Mouse (Mus musculus) midbrain, embryonic 16.5 days (tissue): ENCODE data around the gene Ppp1r12b. TPM values are rescaled to one million over a fixed set of nuclear protein-coding genes. Genes with fewer than 3 reads are reported as not detected.

ENCODE experiments used
- ATAC-seq: fragments of 200-750 bp; cut with Nextera tagmentation; 2 replicates; pipeline ENCODE4 v1.8.0; 2017; ENCODE audit warnings: moderate TSS enrichment
- H3K27ac ChIP-seq: fragments of 300-500 bp; sonication (generic); 2 replicates; pipeline ENCODE4 v1.5.1; 2014; ENCODE audit warnings: mild to moderate bottlenecking, low read length, mixed read lengths
- H3K27me3 ChIP-seq: fragments of 300-500 bp; sonication (generic); 2 replicates; pipeline ENCODE4 v1.6.1; 2014; ENCODE audit warnings: low read depth, low read length, mixed read lengths; ENCODE audit not compliant: control insufficient read depth, insufficient read depth
- H3K36me3 ChIP-seq: fragments of 300-500 bp; sonication (generic); 2 replicates; pipeline ENCODE4 v1.6.1; 2014; ENCODE audit warnings: mild to moderate bottlenecking, low read length, moderate library complexity, mixed read lengths; ENCODE audit not compliant: control insufficient read depth, insufficient read depth
- H3K4me1 ChIP-seq: fragments of 300-500 bp; sonication (generic); 2 replicates; pipeline ENCODE4 v1.6.1; 2014; ENCODE audit warnings: mild to moderate bottlenecking, low read length, mixed read lengths; ENCODE audit not compliant: control insufficient read depth, insufficient read depth
- H3K4me2 ChIP-seq: fragments of 300-500 bp; sonication (generic); 2 replicates; pipeline ENCODE4 v1.6.1; 2014; ENCODE audit warnings: mild to moderate bottlenecking, low read length, mixed read lengths
- H3K4me3 ChIP-seq: fragments of 300-500 bp; sonication (generic); 2 replicates; pipeline ENCODE4 v1.5.1; 2014; ENCODE audit warnings: low read depth, mild to moderate bottlenecking, low read length, moderate library complexity, mixed read lengths
- H3K9ac ChIP-seq: fragments of 300-500 bp; sonication (generic); 2 replicates; pipeline ENCODE4 v1.6.1; 2014; ENCODE audit warnings: low read depth, low read length, mixed read lengths
- H3K9me3 ChIP-seq: fragments of 300-500 bp; sonication (generic); replicated peaks from 2 replicates; pipeline ENCODE4 v1.6.1; 2014; ENCODE audit warnings: mild to moderate bottlenecking, low read length, mixed read lengths; ENCODE audit not compliant: control insufficient read depth, poor library complexity, severe bottlenecking
- WGBS: fragments of 180-500 bp; shearing (Covaris S2); extraction: QIAGEN DNeasy Blood & Tissue Kit; methylation state at CpG from one replicate; pipeline ENCODE4 v1.1.7; 2014; 5-methylcytosine and 5-hydroxymethylcytosine counted together
- polyA plus RNA-seq: library from polyadenylated mRNA; unstranded; fragments of >200 nt; fragmentation: Nextera tagmentation; extraction: Ambion mirVana; gene quantifications from 2 replicates; pipeline ENCODE4 v1.2.1, GENCODE M21; 2015

Gene Ppp1r12b
- polyA plus RNA-seq, 1 experiment from 2014 or later = 13.6 TPM

DNA sequence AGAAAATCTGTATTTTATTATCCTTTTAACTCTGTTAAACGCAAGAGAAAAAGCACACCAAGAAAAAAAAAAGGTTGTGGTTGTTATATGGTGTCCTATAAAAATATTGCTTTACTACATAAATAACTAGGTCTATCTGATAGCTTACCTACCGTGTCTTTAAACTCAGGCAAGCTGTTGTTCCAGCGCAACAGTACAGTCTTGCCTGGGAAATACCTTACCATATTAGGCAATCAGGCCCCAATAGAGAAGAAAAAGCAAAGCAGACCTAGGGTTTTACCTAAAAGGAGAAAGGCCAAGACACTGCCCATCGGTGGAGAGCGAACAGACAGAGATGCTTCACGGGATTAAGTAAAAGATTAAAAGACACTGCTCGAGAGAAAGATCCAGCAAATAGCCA is 131.9 kb downstream of the Ppp1r12b start:
- H3K4me1 ChIP-seq = no peaks in the 10 kb centered on the region
- no peaks in the 10 kb centered on the region for H3K27me3 ChIP-seq
- H3K9me3 ChIP-seq = no peaks in the 10 kb centered on the region
- no peak overlapping the region for H3K4me2 ChIP-seq
- H3K27ac ChIP-seq = no peak overlapping the region
- no peak overlapping the region for H3K4me3 ChIP-seq
- H3K9ac ChIP-seq = no peak overlapping the region
- no peak for ATAC-seq
- no peaks in the 10 kb centered on the region for H3K36me3 ChIP-seq
- WGBS = 40% methylated on average over 7 of the region's 7 CpGs

DNA sequence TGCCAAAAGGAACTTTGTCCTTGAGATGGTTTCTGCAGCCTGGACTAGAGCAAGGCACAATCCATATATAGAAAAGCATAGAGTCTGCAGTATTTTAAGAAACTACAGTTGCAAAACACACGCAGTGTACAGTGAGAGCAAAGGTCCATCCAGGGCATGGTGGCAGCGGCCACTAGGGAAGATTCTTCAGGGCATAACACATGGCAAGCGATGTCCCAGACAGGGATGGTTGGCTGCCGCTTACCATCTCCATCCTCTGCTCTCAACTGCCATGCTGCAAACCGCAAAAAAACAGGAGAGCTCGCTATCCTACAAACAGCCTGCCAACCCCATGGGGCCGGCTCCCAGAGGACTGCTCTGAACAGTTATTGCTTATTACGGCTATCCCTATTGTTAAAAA is 132.4 kb downstream of the Ppp1r12b start:
- no peak overlapping the region for H3K9ac ChIP-seq
- no peak for ATAC-seq
- 68% methylated on average over 8 of the region's 8 CpGs for WGBS

DNA sequence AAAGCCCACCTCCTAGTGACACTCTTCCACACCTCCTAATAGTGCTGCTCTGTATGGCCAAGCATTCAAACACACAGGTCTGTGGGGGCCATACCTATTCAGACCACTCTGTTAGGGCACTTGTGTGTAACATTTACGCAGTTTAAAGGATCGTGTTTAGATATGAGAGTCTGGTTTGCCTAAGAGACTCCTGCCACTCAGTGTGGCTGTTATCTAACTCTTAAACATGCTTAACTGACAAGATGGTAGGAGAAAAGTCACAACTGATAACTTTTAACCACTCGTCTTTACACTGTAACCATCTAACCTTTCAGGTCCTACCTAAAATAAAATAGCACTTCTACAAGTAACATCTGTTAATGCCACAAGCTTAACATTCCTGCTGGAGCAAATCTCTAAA is 134.9 kb downstream of the Ppp1r12b start:
- no peaks in the 10 kb centered on the region for H3K27me3 ChIP-seq
- no peak overlapping the region for H3K4me2 ChIP-seq
- no peak overlapping the region for H3K9ac ChIP-seq
- WGBS = 89% methylated on average over 3 of the region's 3 CpGs
- H3K4me3 ChIP-seq = no peak overlapping the region
- no peak overlapping the region for H3K27ac ChIP-seq
- H3K9me3 ChIP-seq = no peaks in the 10 kb centered on the region
- H3K4me1 ChIP-seq = no peaks in the 10 kb centered on the region
- H3K36me3 ChIP-seq = no peaks in the 10 kb centered on the region
- no peak for ATAC-seq

More for the DNA sequence above, 132.4 kb downstream of the Ppp1r12b start:
- H3K27me3 ChIP-seq = no peaks in the 10 kb centered on the region
- H3K4me2 ChIP-seq = no peak overlapping the region
- H3K9me3 ChIP-seq = no peaks in the 10 kb centered on the region
- no peak overlapping the region for H3K4me3 ChIP-seq
- H3K27ac ChIP-seq = no peak overlapping the region
- no peaks in the 10 kb centered on the region for H3K4me1 ChIP-seq
- H3K36me3 ChIP-seq = no peaks in the 10 kb centered on the region

DNA sequence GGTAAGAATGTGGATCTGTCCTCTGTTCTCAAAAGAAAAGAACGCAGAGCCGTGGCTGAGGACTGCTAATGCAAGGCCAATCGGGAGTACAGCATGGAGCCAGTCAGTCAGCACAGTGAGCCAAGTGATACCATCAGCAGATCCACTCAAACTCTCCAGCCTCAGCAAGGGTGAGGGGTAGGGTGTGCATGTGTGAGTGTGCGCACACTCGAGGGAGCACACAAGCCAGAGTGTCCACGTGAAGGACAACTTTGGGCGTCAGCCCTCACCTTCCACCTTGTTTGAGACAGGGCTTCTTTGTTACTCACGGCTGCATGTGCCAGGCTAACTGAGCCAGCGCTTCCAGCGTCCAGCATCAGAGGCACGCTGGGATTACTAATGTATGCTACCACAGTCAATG is 136.5 kb downstream of the Ppp1r12b start:
- 89% methylated on average over 11 of the region's 11 CpGs for WGBS
- no peaks in the 10 kb centered on the region for H3K36me3 ChIP-seq
- no peaks in the 10 kb centered on the region for H3K27me3 ChIP-seq
- H3K4me2 ChIP-seq = no peak overlapping the region
- H3K4me3 ChIP-seq = no peak overlapping the region
- H3K9ac ChIP-seq = no peak overlapping the region
- H3K4me1 ChIP-seq = no peaks in the 10 kb centered on the region
- H3K27ac ChIP-seq = no peak overlapping the region
- ATAC-seq = no peak
- H3K9me3 ChIP-seq = no peaks in the 10 kb centered on the region

DNA sequence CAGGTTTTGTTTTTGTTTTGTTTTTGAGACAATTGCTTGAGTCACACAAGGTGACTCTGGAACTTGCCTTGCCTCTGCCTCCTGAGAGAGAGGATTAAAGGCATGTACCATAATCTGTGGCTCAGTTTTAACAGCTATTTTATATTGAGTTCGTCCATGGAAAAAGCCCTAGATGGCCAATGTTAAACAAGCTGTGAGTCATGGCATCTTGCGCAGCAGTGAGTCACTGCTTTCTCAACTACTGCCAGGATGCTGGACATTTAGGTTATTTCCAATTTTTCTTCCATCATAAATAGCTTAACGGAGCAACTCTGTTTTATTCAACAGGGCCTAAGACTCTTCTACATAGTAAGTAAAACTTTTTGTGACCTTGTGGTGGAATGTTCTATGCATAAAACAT is 137.0 kb downstream of the Ppp1r12b start:
- WGBS = 97% methylated on average over 3 of the region's 3 CpGs
- no peak overlapping the region for H3K9ac ChIP-seq
- no peaks in the 10 kb centered on the region for H3K27me3 ChIP-seq
- no peaks in the 10 kb centered on the region for H3K9me3 ChIP-seq
- no peaks in the 10 kb centered on the region for H3K4me1 ChIP-seq
- no peak for ATAC-seq
- H3K4me2 ChIP-seq = no peak overlapping the region
- H3K36me3 ChIP-seq = no peaks in the 10 kb centered on the region
- no peak overlapping the region for H3K4me3 ChIP-seq
- H3K27ac ChIP-seq = no peak overlapping the region

DNA sequence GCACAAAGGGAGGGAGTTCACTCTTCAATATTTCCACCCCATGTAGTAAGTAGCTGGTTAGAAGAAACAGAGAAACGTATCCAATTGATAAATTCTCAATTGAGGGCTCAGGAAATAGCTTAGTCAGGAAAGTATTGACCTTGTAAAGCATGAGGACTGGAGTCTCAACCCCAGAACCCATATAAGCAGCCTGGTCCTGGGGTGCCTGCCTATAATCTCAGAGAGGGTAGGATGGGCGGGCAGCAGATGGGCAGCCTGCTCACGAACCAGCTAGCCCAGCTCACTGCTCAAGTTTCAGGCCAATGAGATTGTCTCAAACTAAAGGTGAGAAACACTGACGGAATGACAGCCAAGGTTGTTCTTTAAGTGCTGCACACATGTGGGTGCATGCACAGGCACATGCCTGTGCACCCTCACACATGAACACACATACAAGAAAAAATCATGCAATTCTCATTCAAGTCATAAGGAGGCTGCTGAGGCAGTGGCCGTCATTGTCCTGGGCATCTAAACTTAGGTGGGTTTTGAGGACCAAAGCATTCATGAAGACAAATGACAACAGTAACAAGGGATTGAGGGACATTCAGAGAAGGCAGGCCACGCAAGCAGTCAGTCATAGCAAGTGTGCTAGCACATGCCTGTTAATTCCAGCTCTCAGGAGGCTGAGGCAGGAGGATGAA is 137.7 kb downstream of the Ppp1r12b start:
- H3K27ac ChIP-seq = no peak overlapping the region
- no peaks in the 10 kb centered on the region for H3K9me3 ChIP-seq
- ATAC-seq = no peak
- H3K4me2 ChIP-seq = no peak overlapping the region
- no peak overlapping the region for H3K9ac ChIP-seq
- H3K4me3 ChIP-seq = no peak overlapping the region
- 92% methylated on average over 6 of the region's 6 CpGs for WGBS
- no peaks in the 10 kb centered on the region for H3K4me1 ChIP-seq
- no peaks in the 10 kb centered on the region for H3K36me3 ChIP-seq
- H3K27me3 ChIP-seq = no peaks in the 10 kb centered on the region

DNA sequence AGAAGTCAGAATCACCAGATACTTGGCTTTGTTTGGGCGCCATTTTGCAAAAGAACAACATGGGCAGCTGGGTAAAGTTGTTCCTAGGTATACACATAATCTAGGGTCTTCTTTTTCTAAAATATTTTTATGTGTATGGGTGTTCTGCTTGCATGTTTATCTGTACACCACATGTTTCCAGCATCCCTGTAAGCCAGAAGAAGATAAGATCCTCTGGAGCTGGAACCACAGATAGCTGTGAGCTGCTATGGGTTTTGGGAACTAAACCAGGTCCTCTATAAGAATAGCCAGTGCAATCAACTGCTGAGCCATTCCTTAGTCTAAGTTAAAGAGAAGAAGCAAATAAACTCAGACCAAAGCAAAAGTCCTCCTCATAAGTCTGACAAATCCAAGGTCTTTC is 138.6 kb downstream of the Ppp1r12b start:
- H3K27me3 ChIP-seq = no peaks in the 10 kb centered on the region
- H3K4me3 ChIP-seq = no peak overlapping the region
- H3K27ac ChIP-seq = no peak overlapping the region
- ATAC-seq = no peak
- WGBS = 95% methylated on average over 1 of the region's 1 CpGs
- no peaks in the 10 kb centered on the region for H3K9me3 ChIP-seq
- H3K4me2 ChIP-seq = no peak overlapping the region
- H3K36me3 ChIP-seq = no peaks in the 10 kb centered on the region
- no peaks in the 10 kb centered on the region for H3K4me1 ChIP-seq
- H3K9ac ChIP-seq = no peak overlapping the region

DNA sequence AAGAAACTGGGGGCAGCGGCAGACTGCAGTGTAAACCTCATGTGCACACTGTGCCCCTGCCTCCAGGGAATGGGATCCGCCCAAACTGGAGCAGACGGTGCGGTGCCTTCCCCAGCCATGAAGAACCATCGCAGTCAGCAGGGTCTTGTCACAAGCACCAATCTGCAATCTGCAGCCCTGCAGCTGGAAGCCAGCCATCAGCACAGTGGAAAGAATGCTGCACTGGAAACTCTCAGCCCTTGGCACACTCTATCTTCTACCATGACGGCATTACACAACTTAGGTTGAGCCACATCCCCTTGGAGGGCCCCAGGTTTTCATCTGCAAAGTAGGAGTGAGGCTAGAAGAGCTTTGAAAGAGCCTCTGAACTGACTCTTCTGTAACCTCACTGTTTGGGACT is 139.1 kb downstream of the Ppp1r12b start:
- no peak overlapping the region for H3K4me3 ChIP-seq
- 81% methylated on average over 6 of the region's 6 CpGs for WGBS
- no peak overlapping the region for H3K4me2 ChIP-seq
- H3K4me1 ChIP-seq = no peaks in the 10 kb centered on the region
- no peak overlapping the region for H3K9ac ChIP-seq
- no peak for ATAC-seq
- no peaks in the 10 kb centered on the region for H3K9me3 ChIP-seq
- no peaks in the 10 kb centered on the region for H3K27me3 ChIP-seq
- H3K27ac ChIP-seq = no peak overlapping the region
- no peaks in the 10 kb centered on the region for H3K36me3 ChIP-seq

DNA sequence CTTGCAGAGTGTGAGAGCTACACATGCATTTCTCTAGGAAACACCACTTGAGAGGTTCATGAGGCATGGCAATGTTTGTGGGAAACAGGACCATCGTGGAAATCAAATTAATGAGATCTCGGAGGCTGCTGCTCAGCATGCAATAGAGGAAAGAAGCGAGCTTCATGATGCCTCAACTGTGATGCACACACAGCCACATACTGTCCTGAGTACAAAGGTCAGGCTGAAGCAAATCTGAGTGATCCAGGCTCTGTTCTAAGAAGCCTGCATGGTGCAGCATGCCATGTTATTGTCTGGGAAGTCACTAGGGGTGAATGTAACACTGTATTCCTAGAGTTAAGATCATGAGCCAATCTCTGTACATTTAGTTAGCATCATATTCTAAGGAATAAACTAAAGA is 140.0 kb downstream of the Ppp1r12b start:
- 60% methylated on average over 3 of the region's 3 CpGs for WGBS
- H3K27ac ChIP-seq = no peak overlapping the region
- ATAC-seq = no peak

More for the DNA sequence above, 140.0 kb downstream of the Ppp1r12b start:
- Histone ChIP-seq H3K36me3 (peaks cover 1% of the 10 kb centered on the region; the same call in 1 of the 2 replicates), H3K27me3 (no peaks in the 10 kb centered on the region), H3K4me1 (no peaks in the 10 kb centered on the region), H3K4me2 (no peak overlapping the region), H3K9me3 (no peaks in the 10 kb centered on the region), H3K4me3 (no peak overlapping the region), H3K9ac (no peak overlapping the region)
